Mouse (Mus musculus) stomach, embryonic 14.5 days (tissue): Measurements from ENCODE around the gene Car9. TPM values are rescaled to one million over a fixed set of nuclear protein-coding genes. Genes with fewer than 3 reads are reported as not detected.

Experiments
- ATAC-seq: fragments of 200-750 bp; cut with Nextera tagmentation; 2 replicates; pipeline ENCODE4 v1.8.0; 2017; ENCODE audit warnings: low read depth, moderate TSS enrichment; ENCODE audit not compliant: insufficient number of reproducible peaks, insufficient read depth, low FRiP score
- H3K27ac ChIP-seq: fragments of 300-500 bp; sonication (generic); 2 replicates; pipeline ENCODE4 v1.5.1; 2014; ENCODE audit warnings: mild to moderate bottlenecking, low read length, moderate library complexity, mixed read lengths
- H3K27me3 ChIP-seq: fragments of 300-500 bp; sonication (generic); 2 replicates; pipeline ENCODE4 v1.6.1; 2014; ENCODE audit warnings: low read length, control low read depth, mixed read lengths; ENCODE audit not compliant: control insufficient read depth, insufficient read depth
- H3K36me3 ChIP-seq: fragments of 300-500 bp; sonication (generic); 2 replicates; pipeline ENCODE4 v1.6.1; 2014; ENCODE audit warnings: mild to moderate bottlenecking, control low read depth, low read length, moderate library complexity, mixed read lengths; ENCODE audit not compliant: control insufficient read depth, insufficient read depth
- H3K4me1 ChIP-seq: fragments of 300-500 bp; sonication (generic); 2 replicates; pipeline ENCODE4 v1.6.1; 2014; ENCODE audit warnings: low read length, control low read depth, mixed read lengths; ENCODE audit not compliant: control insufficient read depth, insufficient read depth
- H3K4me2 ChIP-seq: fragments of 300-500 bp; sonication (generic); replicated peaks from 2 replicates; pipeline ENCODE4 v1.6.1; 2014; ENCODE audit warnings: low read depth, low read length, control low read depth
- H3K4me3 ChIP-seq: fragments of 300-500 bp; sonication (generic); 2 replicates; pipeline ENCODE4 v1.5.1; 2014; ENCODE audit warnings: low read depth, low read length, control low read depth
- H3K9ac ChIP-seq: fragments of 300-500 bp; sonication (generic); replicated peaks from 2 replicates; pipeline ENCODE4 v1.6.1; 2014; ENCODE audit warnings: low read depth, mild to moderate bottlenecking, control low read depth, low read length, moderate library complexity, mixed read lengths
- H3K9me3 ChIP-seq: fragments of 300-500 bp; sonication (generic); 2 replicates; pipeline ENCODE4 v1.6.1; 2016; ENCODE audit warnings: low read depth, low read length, control low read depth; ENCODE audit not compliant: control insufficient read depth
- WGBS: fragments of 180-500 bp; shearing (Covaris S2); extraction: QIAGEN DNeasy Blood & Tissue Kit; methylation state at CpG from one replicate; pipeline ENCODE4 v1.1.7; 2014; 5-methylcytosine and 5-hydroxymethylcytosine counted together
- polyA plus RNA-seq: library from polyadenylated mRNA; unstranded; fragments of >200 nt; fragmentation: Nextera tagmentation; extraction: Ambion mirVana; gene quantifications from 2 replicates; pipeline ENCODE4 v1.2.1, GENCODE M21; 2014

The Car9 gene
- polyA plus RNA-seq, 1 experiment from 2014 or later = 2.8 TPM

GRCm38 (mm10) chr4:43489611-43490010 is 17.2 kb upstream of the Car9 start:
- Histone ChIP-seq H3K36me3 (no peaks in the 10 kb centered on the region), H3K4me2 (no peak overlapping the region), H3K9me3 (no peaks in the 10 kb centered on the region), H3K27ac (no peak overlapping the region), H3K9ac (no peak overlapping the region), H3K4me1 (peaks cover 6% of the 10 kb centered on the region), H3K27me3 (no peaks in the 10 kb centered on the region), H3K4me3 (no peak overlapping the region)
- ATAC-seq = no peak
- 94% methylated on average over 3 of the region's 3 CpGs for WGBS

- no peaks in the 10 kb centered on the region for H3K9me3 ChIP-seq
- H3K36me3 ChIP-seq = peaks cover 5% of the 10 kb centered on the region
- H3K9ac ChIP-seq = no peak overlapping the region
- H3K4me2 ChIP-seq = no peak overlapping the region
- 81% methylated on average over 5 of the region's 5 CpGs for WGBS
- H3K4me3 ChIP-seq = no peak overlapping the region
- no peaks in the 10 kb centered on the region for H3K27me3 ChIP-seq
- peaks cover 12% of the 10 kb centered on the region for H3K4me1 ChIP-seq
- H3K27ac ChIP-seq = no peak overlapping the region
- no peak for ATAC-seq
Observed at GRCm38 (mm10) chr4:43490801-43491200, 16.0 kb upstream of the Car9 start.

DNA sequence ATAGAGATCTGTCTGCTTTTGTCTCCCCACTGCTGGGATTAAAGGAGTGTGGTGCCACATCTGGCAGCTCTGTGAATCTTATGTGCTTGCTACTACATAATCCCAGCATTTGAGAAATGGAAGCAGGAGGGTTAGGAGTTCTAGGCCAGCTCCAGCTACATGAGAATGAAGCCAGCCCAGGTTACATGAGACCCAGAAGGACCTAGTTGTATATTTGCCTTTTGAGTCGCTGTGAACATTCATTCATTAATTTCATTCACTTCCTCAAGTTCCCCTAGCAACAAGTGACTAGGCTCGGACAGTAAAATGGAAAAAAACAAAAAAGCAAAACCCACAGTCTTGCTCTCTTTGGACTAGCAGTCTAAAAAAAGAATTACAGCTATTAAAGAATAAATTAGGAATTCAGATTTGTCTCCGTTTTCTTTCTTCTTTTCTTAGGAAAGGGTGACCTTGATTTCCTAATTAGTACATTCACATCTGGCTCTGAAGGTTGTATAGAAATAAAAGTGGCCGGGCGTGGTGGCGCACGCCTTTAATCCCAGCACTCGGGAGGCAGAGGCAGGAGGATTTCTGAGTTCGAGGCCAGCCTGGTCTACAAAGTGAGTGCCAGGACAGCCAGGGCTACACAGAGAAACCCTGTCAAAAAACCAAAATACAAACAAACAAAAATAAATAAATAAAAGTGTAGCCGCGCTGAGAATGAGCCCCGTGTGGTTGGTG is 14.5 kb upstream of the Car9 start:
- H3K9ac ChIP-seq = no peak overlapping the region

DNA sequence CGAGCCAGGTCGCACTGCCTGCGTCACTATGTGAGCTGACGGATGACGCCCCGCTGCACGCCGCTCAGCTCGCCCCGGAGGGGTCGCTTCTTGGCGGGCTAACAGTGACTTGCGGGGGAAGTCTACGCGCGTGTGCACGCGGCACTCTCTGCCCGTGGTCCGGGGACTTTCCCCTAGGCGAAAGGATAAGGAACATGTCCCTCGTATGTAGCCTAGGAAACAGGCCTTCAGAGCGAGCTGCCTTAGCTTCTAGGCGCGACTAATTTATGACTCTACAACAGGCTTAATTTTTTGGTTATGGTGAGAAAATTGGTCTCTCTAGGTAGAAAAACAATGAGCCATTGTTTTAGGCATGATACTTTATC is 14.0 kb upstream of the Car9 start, which contains the start of gene Ccdc107:
Gene Ccdc107 (plus strand): TSS at position 80 of the 365 bp plus-strand sequence.
- Histone ChIP-seq H3K4me2 (peak within 1 kb of the TSS; percentile 72), H3K9ac (peak within 1 kb of the TSS; percentile 62), H3K36me3 (peaks cover 19% of the 10 kb centered on the region), H3K9me3 (no peaks in the 10 kb centered on the region), H3K4me1 (peaks cover 21% of the 10 kb centered on the region), H3K27ac (peak within 1 kb of the TSS; percentile 81), H3K27me3 (no peaks in the 10 kb centered on the region), H3K4me3 (peak within 1 kb of the TSS; percentile 79)
- under 1% methylated on average over 25 of the region's 25 CpGs for WGBS
- peak; percentile 96 for ATAC-seq

More for the DNA sequence above, 14.5 kb upstream of the Car9 start:
- Histone ChIP-seq H3K27ac (peak overlapping the region; percentile 81), H3K27me3 (no peaks in the 10 kb centered on the region), H3K4me2 (peak overlapping the region; percentile 32), H3K4me1 (peaks cover 16% of the 10 kb centered on the region), H3K9me3 (no peaks in the 10 kb centered on the region), H3K4me3 (peak overlapping the region; percentile 79; the same call in 1 of the 2 replicates), H3K36me3 (peaks cover 17% of the 10 kb centered on the region)
- 48% methylated on average over 12 of the region's 12 CpGs for WGBS
- no peak for ATAC-seq

DNA sequence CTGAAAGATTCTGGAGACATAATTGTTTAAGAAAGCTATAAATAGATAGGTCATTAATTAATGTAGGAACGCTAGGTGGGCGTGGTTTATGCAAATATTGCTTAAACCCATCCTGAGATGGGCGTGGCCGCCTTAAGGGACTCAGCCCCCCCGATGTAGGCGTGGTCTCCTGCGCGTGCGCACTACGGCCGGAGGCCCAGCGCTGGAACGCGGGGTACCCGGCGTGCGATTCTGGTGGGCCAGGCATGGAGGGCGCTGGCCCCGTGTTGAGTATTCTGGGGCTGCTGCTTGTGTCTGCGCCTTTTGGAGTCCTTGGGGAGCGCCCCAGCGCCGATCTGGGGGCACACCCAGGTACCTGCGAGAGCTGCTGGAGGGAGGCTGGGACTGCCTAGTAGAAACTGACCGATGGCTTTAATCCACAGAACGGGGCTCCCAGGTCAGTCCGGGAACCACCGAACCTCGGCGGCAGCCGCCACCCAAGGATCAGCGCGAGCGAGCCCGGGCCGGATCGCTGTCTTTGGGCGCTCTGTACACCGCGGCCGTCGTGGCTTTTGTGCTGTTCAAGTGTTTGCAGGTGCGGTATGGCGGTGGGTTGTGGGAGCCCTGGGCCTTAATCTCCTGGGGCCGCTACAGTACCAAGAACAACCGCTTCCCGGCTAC is 13.4 kb upstream of the Car9 start:
- Histone ChIP-seq H3K36me3 (peaks cover 19% of the 10 kb centered on the region), H3K9me3 (no peaks in the 10 kb centered on the region), H3K4me3 (peak overlapping the region; percentile 79), H3K9ac (peak overlapping the region; percentile 62), H3K4me1 (peaks cover 25% of the 10 kb centered on the region), H3K27me3 (no peaks in the 10 kb centered on the region), H3K27ac (peak overlapping the region; percentile 81), H3K4me2 (peak overlapping the region; percentile 72)
- under 1% methylated on average over 47 of the region's 47 CpGs for WGBS
- ATAC-seq = peak; percentile 89

DNA sequence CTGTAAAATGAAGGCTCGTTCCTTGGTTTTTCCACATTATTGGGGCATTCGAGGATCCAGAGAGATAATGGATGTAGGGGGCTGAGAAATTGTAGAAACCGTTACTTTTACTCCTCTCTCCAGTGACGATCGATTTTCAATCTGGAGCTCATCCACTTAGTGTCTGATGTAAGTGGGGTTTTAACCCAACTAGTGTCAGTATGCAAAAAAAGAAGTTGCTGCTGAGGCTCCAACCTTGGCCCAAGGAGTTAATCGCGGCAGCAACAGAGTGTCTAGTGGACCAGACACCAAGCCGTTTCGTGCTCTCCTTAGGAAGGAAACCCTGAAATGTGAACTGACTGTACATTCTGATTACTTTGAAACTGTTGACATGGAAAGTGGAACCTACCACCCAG is 12.9 kb upstream of the Car9 start:
- peaks cover 30% of the 10 kb centered on the region for H3K4me1 ChIP-seq
- 1% methylated on average over 9 of the region's 9 CpGs for WGBS
- no peaks in the 10 kb centered on the region for H3K27me3 ChIP-seq
- peak overlapping the region; percentile 81 for H3K27ac ChIP-seq
- peak overlapping the region; percentile 62 for H3K9ac ChIP-seq
- no peaks in the 10 kb centered on the region for H3K9me3 ChIP-seq
- H3K4me3 ChIP-seq = peak overlapping the region; percentile 79
- peaks cover 19% of the 10 kb centered on the region for H3K36me3 ChIP-seq
- H3K4me2 ChIP-seq = peak overlapping the region; percentile 72
- ATAC-seq = no peak

DNA sequence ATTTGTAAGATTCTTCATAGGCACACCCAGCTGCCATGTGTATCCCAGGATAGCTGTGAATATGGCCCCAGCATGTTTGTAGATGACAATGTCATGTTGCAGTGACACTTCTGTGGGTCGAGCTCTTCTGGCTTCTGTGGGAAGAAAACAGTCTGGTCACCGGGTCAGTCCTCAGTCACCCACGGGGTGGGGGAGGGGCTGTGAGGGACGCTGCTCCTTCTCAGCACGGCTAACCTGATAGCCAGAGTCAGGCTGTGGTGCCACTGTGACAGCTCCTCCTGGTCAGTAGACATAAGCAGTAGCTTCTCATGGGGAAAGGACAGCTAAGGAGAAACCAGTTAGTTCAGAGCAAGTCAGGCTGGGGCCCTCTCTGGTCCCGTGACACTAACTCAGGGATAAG is 10.2 kb upstream of the Car9 start:
- Histone ChIP-seq H3K27me3 (no peaks in the 10 kb centered on the region), H3K27ac (peak overlapping the region; percentile 58; the same call in 1 of the 2 replicates), H3K9ac (no peak overlapping the region), H3K4me1 (peaks cover 32% of the 10 kb centered on the region), H3K36me3 (peaks cover 19% of the 10 kb centered on the region), H3K4me3 (no peak overlapping the region), H3K9me3 (no peaks in the 10 kb centered on the region), H3K4me2 (no peak overlapping the region)
- ATAC-seq = no peak
- 64% methylated on average over 6 of the region's 6 CpGs for WGBS

- Histone ChIP-seq H3K4me3 (peak overlapping the region; percentile 49; the same call in 1 of the 2 replicates), H3K36me3 (peaks cover 19% of the 10 kb centered on the region), H3K27me3 (no peaks in the 10 kb centered on the region), H3K27ac (no peak overlapping the region), H3K9me3 (no peaks in the 10 kb centered on the region), H3K9ac (no peak overlapping the region), H3K4me2 (no peak overlapping the region), H3K4me1 (peaks cover 32% of the 10 kb centered on the region)
- WGBS = 90% methylated on average over 8 of the region's 8 CpGs
- no peak for ATAC-seq
Observed at GRCm38 (mm10) chr4:43497405-43497804, 9.4 kb upstream of the Car9 start.
